Mouse (Mus musculus) G1E (cell line): ENCODE measurements around the gene 9130230L23Rik. TPM values are rescaled to one million over a fixed set of nuclear protein-coding genes. Genes with fewer than 3 reads are reported as not detected.

ENCODE experiments used
- ATAC-seq: 2 replicates; pipeline ENCODE4 v1.8.0; 2016; ENCODE audit warnings: mild to moderate bottlenecking; ENCODE audit not compliant: insufficient number of reproducible peaks, poor library complexity, low FRiP score, severe bottlenecking; ENCODE audit errors: extremely low read depth
- DNase-seq: peaks from one replicate; pipeline ENCODE4 v3.0.0; 2012; ENCODE audit warnings: low spot score
- H3K27me3 ChIP-seq: 2 replicates; pipeline ENCODE4 v1.6.1; 2012; ENCODE audit warnings: mild to moderate bottlenecking, low read length, inconsistent platforms; ENCODE audit not compliant: insufficient read depth
- H3K36me3 ChIP-seq: replicated peaks from 2 replicates; pipeline ENCODE3; 2012; ENCODE audit warnings: mild to moderate bottlenecking, inconsistent platforms
- H3K4me1 ChIP-seq: 2 replicates; pipeline ENCODE4 v1.6.1; 2012; ENCODE audit warnings: low read depth, low read length, inconsistent platforms, mixed read lengths; ENCODE audit not compliant: insufficient read depth
- H3K4me3 ChIP-seq: 2 replicates; pipeline ENCODE4 v1.5.1; 2012; ENCODE audit warnings: low read depth, mild to moderate bottlenecking, inconsistent platforms, low read length, moderate library complexity, mixed read lengths
- H3K9me3 ChIP-seq: replicated peaks from 2 replicates; pipeline ENCODE4 v1.6.1; 2012; ENCODE audit warnings: inconsistent platforms
- CTCF ChIP-seq: IDR thresholded peaks from 2 replicates; pipeline ENCODE4 v1.5.1; 2012; ENCODE audit warnings: low read depth, low read length, inconsistent platforms, mixed read lengths
- GATA1 ChIP-seq: IDR thresholded peaks from 2 replicates; pipeline ENCODE4 v1.6.1; 2012; ENCODE audit warnings: borderline replicate concordance, low read length, inconsistent platforms, mixed read lengths
- GATA2 ChIP-seq: IDR thresholded peaks from 2 replicates; pipeline ENCODE4 v1.6.1; 2012; ENCODE audit warnings: low read depth, low read length, inconsistent platforms, borderline replicate concordance
- POLR2AphosphoS5 ChIP-seq: IDR thresholded peaks from 2 replicates; pipeline ENCODE4 v1.6.1; 2012; ENCODE audit warnings: low read depth, low read length, inconsistent platforms; ENCODE audit not compliant: insufficient replicate concordance
- TAL1 ChIP-seq: conservative IDR thresholded peaks from 2 replicates; pipeline ENCODE4 v1.6.1; 2012; ENCODE audit warnings: low read depth, low read length, inconsistent platforms, mixed read lengths
- polyA plus RNA-seq: library from polyadenylated mRNA; stranded (reverse); fragments of >175 nt; gene quantifications from 2 replicates; pipeline ENCODE4 v1.2.3, GENCODE M21; 2012
- total RNA-seq, 2 experiments: library from RNA; stranded (forward) in 1 of 2; stranded (reverse) in 1 of 2; fragments of 200-1000 nt in 1 of 2; fragments of >200 nt in 1 of 2; fragmentation: Nextera tagmentation in 1 of 2; gene quantifications; 2 replicates each; pipeline ENCODE4 v1.2.3; 2014 to 2017

9130230L23Rik gene
- total and polyA plus RNA-seq, 3 experiments, result 0.49 TPM; not detected in 2

DNA sequence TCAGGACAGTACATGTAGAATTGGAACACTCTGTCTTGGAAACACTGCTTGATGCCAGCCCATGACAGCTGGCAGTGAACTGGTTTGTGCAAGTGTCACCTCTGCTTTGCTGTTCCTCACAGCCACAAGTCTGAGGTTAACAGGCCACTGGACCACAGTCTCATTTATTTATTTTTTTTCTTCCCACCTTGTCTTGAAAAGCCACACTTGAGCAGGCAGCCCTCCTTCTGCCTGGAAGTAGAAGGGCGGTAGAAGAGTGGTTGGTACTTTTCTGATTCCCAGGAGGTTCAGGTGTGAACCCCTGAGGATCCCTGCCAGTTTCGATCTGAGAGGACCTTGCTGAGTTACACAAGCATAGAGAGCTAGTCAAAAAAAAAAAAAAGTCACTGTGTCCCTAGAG lies 70.3 kb downstream of the 9130230L23Rik start:
- H3K9me3 ChIP-seq, result no peaks in the 10 kb centered on the region
- no peak for ATAC-seq

DNA sequence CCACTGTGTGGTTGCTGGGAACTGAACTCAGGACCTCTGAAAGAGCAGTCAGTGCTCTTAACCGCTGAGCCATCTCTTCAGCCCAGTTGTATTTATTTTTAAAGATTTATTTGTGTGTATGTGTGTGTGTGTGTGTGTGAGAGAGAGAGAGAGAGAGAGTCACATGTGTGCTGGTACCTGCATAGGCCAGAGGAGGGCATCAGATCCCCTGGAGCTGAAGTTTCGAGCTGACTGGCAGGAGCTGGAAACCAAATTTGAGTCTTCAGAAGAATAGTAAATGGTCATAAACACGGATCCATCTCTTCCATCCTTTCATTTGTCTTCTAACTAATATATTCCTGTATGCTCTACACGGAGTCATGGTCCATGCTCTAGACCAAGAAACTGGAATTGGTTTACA lies 70.8 kb downstream of the 9130230L23Rik start:
- no peak overlapping the region for H3K4me3 ChIP-seq
- ATAC-seq (no peak), DNase-seq (no peak)
- peaks cover 6% of the 10 kb centered on the region; the same call in 1 of the 2 replicates for H3K4me1 ChIP-seq
- H3K27me3 ChIP-seq, result peaks cover 2% of the 10 kb centered on the region
- no peaks in the 10 kb centered on the region for H3K36me3 ChIP-seq
- TF ChIP-seq POLR2AphosphoS5, result no peak
- no peak for TF ChIP-seq CTCF
- no peak for TF ChIP-seq TAL1
- no peak for TF ChIP-seq GATA1
- no peak for TF ChIP-seq GATA2
- no peaks in the 10 kb centered on the region for H3K9me3 ChIP-seq

More for the DNA sequence above, 70.3 kb downstream of the 9130230L23Rik start:
- Histone ChIP-seq H3K4me1 (peaks cover 6% of the 10 kb centered on the region; the same call in 1 of the 2 replicates), H3K27me3 (peaks cover 2% of the 10 kb centered on the region), H3K4me3 (no peak overlapping the region), H3K36me3 (no peaks in the 10 kb centered on the region)
- no peak for DNase-seq
- no peak for TF ChIP-seq CTCF
- TF ChIP-seq GATA1, result no peak
- no peak for TF ChIP-seq TAL1
- TF ChIP-seq POLR2AphosphoS5, result no peak
- no peak for TF ChIP-seq GATA2

- Histone ChIP-seq H3K4me3 (no peak overlapping the region), H3K9me3 (no peaks in the 10 kb centered on the region), H3K27me3 (peaks cover 4% of the 10 kb centered on the region; the same call in 1 of the 2 replicates), H3K4me1 (no peaks in the 10 kb centered on the region), H3K36me3 (no peaks in the 10 kb centered on the region)
- ATAC-seq, result no peak
- TF ChIP-seq TAL1, result no peak
- no peak for TF ChIP-seq CTCF
- DNase-seq, result no peak
Observed at GRCm38 (mm10) chr5:65930171-65930570, 73.9 kb downstream of the 9130230L23Rik start.

Other genes starting within 250 kb of the 9130230L23Rik start
- gene N4bp2, start 240.8 kb downstream of the 9130230L23Rik start, total RNA-seq (2014; fragmentation: Nextera tagmentation), result 182 and 208 TPM in 2 replicates
- gene N4bp2, start 240.8 kb downstream of the 9130230L23Rik start, total RNA-seq (2017), result 83.1 and 96.7 TPM in 2 replicates
- gene N4bp2, start 240.8 kb downstream of the 9130230L23Rik start, polyA plus RNA-seq, result 31.8 and 32.1 TPM in 2 replicates
- gene Rhoh, start 143.1 kb downstream of the 9130230L23Rik start, total RNA-seq (2014; fragmentation: Nextera tagmentation), result not detected in 2 replicates
- 0.12 and 0.49 TPM in 2 replicates for gene Rhoh, start 143.1 kb downstream of the 9130230L23Rik start, total RNA-seq (2017)
- not detected in 2 replicates for gene Rhoh, start 143.1 kb downstream of the 9130230L23Rik start, polyA plus RNA-seq
- not detected in 2 replicates for gene Chrna9, start 69.4 kb downstream of the 9130230L23Rik start, total RNA-seq (2014; fragmentation: Nextera tagmentation)
- 0.16 TPM in 1 of 2 replicates, not detected in the other for gene Chrna9, start 69.4 kb downstream of the 9130230L23Rik start, total RNA-seq (2017)
- gene Chrna9, start 69.4 kb downstream of the 9130230L23Rik start, polyA plus RNA-seq, result not detected in 2 replicates
- not detected in 2 replicates for gene Rbm47, start 168.8 kb upstream of the 9130230L23Rik start, total RNA-seq (2014; fragmentation: Nextera tagmentation)
- gene Rbm47, start 168.8 kb upstream of the 9130230L23Rik start, total RNA-seq (2017), result 0.05 and 0.12 TPM in 2 replicates
- not detected in 2 replicates for gene Rbm47, start 168.8 kb upstream of the 9130230L23Rik start, polyA plus RNA-seq